Mouse (Mus musculus) gastrocnemius, adult 18-20 months (tissue): ENCODE measurements around the gene Dner. TPM values are rescaled to one million over a fixed set of nuclear protein-coding genes. Genes with fewer than 3 reads are reported as not detected.

ENCODE experiments used
- DNase-seq: peaks from one replicate; pipeline ENCODE4 v3.0.0; 2021; ENCODE audit warnings: low spot score
- total RNA-seq, 2 experiments: library from RNA; stranded (reverse); gene quantifications; 2 replicates each; pipeline ENCODE4 v1.2.3; 2021

Gene Dner
- total RNA-seq, 2 experiments from 2014 or later = 0.07 TPM; not detected in 1

DNA sequence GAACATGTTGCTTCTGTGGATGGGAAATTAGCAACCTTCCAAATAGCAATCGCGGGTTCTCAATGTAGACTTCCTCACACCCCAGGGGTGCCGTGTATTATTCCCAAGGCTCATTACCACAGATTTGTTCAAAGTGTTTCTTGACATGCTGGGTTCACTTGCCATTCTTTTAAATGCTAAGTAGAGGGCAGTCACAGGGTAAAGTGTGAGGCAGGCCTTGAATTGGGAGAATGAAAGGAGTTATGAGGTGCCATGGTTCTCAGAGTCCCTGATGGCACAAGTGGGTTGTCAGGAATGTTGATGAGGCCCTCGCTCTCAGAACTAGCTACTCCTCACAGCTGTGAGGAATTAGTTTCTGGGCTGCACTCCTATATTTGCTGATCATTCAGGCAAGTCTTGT is 160.0 kb downstream of the Dner start:
- DNase-seq = no peak

DNA sequence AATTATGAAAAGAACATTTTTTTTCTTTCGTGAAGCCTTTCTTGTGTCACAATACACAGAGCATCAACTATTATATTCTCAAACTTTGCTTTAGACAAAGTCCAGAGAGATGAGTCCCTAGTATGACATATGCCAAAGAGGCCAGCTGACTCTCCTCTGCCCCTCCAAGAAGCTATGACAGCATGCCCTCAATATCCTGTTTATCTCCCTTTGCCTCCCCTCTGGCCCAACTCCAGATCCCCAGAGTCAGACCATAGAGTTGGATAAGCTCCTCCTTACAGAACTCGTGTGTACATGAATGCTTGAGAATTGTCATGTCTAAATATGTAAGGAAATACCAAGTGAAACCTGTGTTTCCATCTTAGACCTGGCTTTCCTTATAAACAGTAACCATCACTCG is 170.5 kb downstream of the Dner start:
- DNase-seq = no peak

DNA sequence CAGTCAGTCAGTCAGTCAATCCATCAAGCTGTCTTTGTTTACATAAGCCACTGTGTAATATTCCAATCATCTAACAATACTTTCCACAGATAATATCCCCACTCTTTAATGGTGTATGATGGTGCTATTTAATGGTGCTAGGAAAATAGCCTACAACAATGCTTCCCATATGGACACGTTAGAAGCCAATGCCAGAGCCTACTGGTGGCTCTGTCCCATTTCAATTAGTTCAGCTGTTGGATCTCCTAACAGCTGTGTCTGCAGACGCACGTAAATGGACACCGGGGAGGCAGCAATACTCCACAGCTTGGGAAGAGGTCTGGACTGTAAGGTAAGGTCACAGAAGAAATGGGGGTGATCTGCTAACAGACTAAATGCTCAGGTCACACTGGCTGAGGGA is 171.6 kb downstream of the Dner start:
- no peak for DNase-seq

DNA sequence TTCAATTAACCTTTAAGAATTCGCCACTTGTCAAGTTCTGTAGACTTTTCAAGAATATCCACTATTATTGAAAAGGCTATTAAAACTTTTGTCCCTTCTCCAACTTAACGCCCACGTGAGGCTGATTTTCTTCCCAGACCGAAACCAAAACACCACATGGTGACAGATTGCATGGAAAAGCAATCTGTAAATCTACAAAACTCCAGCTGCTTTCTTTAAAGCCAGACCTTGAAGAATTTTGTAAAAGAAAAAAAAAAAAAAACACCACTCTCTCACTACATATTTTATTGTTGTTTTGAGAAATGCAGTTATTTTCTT is 173.1 kb downstream of the Dner start:
- DNase-seq = no peak

DNA sequence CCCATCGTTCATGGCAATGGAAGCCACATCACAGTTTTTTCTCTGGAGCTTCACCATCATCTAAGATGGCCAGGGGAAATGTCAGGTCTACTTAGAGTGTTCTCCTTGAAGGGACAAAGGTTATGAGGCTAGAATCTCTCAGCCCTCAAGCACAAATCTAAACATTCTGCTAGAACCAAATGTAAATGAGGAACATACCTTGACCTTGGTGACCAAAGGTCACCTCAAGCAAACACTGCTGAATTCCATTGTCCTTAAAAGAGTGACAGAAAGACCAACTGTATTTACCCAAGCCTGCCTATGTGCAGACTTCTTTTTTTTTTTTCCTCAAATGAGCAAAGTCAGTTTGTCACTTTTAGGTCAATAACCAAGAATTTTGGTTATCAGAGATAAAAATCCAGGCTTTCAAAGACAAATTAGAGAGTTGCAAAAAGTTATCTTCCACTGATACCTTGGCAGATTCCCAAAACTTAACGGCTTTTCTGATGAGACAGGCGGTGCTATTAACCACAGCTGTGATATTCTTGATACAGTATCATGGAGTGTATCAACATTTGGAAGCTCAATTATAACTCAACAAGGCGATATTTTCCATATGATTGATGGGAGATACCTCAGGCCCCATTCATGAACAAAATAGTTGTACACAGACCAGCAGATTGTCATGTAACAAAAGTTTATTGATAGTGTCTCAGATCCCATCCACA is 173.6 kb downstream of the Dner start:
- no peak for DNase-seq

DNA sequence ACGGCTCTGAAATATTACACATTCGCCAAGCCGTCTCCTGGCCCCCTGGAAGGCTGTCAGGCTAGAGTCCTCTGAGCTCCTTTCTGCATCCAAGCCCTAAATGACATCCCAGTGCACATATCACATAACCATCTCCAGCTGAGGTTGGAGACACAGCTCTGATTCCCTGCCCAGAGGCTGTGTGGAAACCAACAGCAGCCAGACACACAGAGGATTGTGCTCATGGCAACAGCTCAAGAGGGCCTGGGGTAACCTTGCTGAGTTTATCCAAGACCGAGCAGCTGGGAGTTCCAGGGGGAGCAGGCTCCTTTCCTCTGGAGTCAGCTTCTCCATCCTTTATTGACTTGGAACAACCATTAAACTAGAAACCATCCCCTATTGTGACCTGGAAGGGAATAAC is 177.7 kb downstream of the Dner start:
- DNase-seq = peak; percentile 63

DNA sequence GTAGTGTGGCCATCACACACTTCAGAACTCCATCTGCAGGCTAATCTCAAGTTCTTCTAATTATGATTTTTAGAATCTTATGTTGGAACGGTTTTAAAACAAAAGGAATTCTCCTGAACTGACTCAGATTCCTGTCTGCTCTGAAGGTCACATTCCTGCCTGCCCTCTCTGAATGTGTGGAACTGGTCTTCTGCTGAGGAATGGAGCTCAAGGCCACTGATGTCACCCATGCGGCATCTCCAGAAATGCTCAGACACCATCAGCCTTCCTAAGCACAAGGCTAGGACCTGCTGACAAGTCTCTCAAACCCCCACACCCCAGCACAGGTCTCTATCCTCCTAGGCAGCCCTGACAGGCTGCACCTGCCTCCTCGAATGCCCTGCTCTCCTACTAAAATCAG is 182.8 kb downstream of the Dner start:
- no peak for DNase-seq

DNA sequence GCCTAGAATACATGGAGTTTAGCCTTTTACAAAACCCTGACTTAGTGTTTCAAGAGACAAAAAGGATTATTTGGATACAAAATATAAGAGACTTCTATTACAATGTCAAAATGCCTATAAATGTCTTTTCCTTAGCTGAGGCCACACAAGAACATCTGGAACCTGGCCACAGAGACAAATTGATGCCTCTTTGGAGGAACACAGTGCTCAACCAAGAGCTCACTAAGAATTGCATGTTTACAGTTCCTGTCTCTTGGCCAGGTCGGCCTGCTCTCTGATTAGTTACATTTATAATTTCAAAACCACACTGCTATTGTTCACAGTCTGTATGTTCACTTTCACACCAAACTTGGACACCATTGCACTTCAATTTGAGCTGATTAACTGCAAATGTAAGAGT is 187.5 kb downstream of the Dner start:
- no peak for DNase-seq

DNA sequence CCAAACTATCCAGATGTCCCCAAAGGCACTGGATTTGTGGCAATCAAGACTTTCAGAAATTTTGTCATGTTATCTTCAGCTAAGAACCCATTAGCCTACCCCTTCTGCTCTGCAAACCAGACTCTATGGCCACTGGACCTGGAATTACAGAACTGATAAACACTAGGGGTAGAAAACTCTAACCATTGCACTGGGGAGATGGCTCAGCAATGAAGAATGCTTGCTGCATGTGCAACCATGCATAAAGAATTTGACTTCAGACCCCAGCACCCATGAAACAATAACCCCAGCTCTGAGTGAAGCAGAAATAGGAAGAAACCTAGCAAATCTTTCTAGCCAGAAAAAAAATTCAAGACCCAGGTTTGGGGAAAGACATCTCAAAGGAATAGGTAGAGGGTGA is 188.5 kb downstream of the Dner start:
- no peak for DNase-seq

DNA sequence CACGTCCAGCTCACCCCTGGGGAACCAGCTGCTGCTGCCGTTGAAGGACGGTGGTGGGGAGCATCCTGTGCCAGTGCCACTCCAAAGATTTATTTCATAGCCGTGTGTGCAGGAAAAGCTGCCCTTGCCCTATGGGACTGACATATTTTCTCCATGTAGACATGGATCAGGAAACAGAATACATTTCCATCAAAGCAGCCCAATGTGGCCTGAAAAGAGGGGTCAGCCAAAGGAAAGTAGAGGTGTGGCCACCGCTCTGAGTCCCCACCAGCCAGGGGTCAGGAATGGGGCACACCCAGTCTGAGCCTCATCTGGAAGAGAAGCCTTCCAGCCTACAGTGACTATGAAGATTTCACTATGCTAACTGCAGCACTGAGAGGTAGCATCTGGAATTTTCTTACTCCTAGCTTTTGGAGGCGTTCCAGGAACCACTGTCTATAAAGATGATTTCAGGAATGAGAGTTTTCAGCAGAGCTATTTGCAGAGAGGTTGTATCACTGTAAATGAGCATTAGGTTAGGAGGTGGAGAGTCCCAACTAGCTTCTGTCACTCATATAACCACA is 189.0 kb downstream of the Dner start:
- DNase-seq = peak; percentile 22

DNA sequence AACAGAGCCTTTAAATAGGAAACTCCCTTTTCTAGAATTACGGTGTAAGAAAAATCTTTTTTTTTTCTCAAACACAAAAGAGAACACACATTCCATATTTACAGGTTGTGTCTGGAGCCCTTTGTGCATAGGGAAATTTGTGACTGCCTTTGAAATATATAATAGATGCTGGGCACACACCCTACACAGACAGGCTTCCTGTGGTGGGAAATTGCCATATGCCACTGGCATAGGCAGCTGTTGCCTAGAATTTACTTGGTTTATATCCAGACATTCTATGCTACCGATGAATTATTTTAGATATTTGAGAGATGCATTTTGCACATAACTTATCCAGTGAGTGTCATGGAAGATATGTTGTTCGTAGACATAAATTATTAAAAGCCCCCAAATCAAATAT is 195.3 kb downstream of the Dner start:
- DNase-seq = no peak

DNA sequence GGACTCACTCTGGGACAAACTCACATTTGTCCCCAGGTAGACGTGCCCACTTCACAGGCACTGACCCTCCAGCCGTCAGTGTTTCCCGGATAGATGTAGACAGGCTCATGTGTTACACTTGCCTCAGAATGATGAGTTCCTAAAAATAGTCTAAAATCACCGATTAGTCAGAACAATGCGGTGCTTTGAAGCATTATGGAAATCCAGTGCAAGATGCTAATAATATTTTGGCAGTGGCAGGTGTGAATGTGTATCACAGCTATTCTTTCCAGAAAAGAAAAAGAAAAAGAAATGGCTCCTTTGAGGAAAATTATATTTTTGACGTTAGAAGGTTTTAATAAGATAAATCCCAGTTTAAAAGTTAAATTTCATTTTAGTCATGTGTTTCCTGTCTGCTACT is 204.3 kb downstream of the Dner start:
- no peak for DNase-seq

DNA sequence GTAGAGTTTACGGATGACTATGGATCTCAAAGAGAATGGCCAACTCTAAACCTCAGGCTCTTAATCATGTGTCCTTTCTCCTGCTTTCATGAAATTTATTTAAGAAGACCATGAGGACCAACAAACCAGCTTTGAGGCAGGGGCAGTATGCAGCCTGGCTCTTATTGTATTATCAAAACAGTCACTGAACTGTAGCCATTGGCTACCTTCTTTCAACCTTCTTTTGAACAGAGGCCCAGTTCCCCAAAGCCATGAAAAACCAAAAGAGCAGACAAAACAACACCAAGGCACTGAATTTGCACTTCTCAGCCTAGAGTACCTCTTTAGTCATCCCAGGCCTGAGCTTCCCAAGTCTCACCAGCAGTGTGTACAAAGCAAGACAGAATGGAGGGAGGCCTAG is 207.5 kb downstream of the Dner start:
- DNase-seq = no peak

DNA sequence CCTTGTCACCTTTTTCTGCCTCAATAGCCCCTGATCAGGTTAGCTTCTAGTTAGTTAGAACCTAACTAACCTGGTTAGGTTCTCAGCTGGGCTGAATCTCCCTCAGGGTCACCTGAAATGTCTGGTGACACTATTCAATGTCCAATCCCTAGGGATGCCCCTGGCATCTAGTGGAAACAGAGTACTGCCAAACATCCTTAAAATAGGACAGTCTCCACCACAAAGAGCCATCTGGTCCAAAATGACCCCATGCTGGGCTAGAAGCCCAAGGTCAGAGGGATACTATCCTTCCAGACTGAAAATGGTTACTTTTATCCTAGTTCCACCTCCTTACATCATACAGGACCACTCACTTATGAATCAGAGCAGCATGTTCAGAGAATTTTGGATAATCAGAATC is 211.0 kb downstream of the Dner start:
- no peak for DNase-seq

DNA sequence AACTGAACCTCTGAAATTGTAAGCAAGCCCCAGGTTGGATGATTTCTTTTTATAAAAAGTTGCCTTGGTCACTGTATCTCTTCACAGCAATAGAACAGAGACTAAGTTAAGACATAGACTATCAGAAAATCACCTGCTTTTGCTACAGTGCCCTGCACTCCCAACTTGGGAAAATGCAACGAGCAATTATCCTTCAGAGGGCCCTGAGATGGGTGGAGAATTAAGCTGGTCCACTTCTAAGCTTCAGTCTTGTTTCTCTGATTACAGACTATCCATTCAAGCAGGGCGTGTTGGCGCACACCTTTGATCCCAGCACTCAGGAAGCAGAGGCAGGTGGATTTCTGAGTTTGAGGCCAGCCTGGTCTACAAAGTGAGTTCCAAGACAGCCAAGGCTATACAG is 211.4 kb downstream of the Dner start:
- DNase-seq = no peak

DNA sequence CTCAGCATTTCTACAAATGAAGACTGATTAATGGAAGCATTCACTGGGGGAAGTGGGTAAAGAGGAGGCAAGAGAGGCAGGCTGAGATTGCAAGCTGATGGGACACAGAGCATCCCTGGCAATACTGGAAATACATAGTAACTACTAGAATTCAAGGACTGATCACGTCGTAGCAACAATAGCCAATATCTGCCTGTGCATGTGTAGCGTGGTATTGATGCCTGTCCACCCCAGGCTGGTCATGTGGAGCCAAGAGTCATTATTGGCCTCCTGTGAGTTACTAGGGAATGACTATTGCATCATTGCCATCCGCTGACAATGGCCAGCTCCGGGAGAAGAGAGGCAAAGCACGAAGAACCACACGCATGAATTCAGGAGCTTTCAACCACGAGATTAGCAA is 216.0 kb downstream of the Dner start:
- no peak for DNase-seq

DNA sequence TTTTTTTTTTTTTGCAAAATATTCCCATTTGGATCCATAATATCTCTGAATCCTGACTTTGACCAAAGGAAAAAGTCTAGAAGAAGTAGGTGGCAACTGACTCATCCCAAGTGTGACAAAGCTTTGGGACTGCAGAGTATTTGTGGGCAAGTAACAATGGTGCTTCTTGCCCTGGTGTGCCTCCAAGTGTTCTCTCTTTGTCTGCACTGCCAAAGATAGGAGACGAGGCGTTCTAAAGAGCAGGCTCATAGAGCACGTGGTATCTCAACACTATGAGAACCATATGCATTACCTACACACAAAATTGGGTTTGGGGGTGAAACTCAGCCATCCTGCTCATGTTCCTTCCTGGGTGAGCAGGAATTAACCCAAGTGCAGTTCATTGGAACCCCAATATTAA is 221.7 kb downstream of the Dner start:
- no peak for DNase-seq

DNA sequence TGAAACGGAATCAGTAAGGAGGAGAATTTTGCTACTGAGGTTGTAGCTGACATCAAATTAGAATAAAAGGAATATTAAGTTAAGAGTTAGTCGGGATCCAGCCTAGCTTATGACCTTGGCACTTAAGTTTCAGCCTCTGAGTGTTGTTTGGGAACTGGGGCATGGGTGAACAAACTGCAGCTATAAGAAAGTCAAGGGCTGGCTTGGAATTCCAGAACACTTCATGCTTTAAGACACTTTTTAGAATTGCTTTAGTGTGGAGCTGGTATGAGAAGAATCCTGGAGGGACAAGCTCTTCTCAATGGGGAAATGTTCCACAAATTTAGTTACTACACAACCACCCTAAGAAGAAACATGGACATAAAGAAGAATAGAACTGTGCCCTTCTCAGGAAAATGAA is 223.8 kb downstream of the Dner start:
- DNase-seq = no peak

DNA sequence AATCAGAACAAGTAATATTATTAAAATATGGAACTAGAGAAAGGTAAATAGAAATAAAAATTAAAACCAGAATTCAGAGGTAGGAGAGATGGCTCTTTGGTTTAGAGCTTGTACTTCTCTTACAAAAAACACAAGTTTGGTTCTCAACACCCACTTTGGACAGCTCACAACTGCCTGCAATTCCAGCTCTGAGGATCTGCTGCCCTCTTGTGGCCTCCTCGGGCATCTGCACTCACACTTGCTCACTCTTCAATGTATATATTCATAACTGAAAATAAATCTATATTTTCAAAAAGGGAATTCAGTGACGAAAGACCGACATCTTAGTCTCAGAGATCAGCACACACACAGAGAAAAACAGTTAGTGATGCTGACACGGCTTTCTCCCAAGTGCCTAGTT is 225.7 kb downstream of the Dner start:
- DNase-seq = no peak

DNA sequence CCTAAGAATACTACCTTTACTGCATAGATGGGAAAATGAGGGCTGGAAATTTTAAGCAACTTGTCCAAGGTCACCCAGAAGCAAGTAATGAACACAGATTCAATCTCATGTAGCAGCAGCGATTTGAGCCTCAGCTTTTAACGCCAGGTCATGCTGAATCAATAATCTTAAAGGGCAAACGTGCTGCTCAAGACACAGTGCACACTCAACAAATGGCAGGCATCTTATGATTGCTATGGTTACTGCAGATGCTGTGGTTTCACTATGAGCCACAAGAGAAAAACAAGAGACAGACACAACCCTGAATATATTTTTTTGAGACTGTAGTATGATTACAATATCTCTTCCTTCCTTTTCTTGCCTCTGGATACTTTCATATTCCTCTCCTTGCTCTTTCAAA is 228.4 kb downstream of the Dner start:
- no peak for DNase-seq

DNA sequence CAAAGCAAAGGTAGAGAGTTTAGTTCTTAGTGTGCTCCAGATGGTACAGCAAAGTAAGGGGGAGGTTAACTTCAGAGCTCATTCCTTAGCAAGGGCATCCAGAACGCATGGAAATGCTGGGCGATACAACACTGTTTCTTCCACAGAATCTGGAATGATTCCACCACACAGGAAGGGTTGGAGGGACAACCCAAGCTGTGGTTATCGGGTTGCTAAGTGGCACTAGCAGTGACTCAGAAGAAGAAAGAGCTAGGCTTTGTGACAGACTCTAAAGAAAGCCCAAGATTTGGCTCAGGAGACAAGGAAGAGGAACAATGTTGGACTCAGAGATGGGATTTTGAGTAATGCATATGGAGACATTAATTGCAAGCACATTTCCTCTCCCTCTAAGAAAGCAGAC is 231.3 kb downstream of the Dner start:
- DNase-seq = no peak

DNA sequence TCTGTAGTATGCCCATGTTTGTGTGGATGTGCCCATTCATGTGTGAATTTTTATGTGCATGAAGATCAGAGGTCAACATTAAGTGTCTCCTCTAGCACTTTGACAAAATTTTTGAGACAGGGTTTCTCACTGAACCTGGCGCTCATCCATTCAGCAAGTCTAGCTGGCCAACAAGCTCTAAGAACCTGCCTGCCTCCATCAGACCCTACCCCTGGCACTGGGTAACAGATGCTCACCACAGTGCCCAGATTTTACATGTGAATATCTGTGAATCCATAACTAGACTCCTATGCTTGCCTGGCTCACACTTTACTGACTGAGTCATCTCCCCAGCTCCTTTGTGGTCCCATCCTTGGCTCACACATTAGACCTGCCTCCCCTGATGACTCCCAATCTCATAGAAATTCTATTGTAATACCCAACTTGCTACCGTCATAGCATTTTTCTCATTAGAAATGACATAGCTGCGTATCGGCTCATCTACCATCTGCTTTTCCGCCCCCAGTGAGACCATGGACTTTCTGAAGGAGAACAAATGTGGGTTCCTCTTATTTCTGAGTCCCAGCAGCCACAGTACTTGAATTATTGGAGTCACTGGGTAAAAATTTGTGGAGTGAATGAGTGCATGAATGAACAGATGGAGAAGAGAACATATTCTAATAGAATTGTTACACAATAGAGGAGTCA is 231.9 kb downstream of the Dner start:
- no peak for DNase-seq

DNA sequence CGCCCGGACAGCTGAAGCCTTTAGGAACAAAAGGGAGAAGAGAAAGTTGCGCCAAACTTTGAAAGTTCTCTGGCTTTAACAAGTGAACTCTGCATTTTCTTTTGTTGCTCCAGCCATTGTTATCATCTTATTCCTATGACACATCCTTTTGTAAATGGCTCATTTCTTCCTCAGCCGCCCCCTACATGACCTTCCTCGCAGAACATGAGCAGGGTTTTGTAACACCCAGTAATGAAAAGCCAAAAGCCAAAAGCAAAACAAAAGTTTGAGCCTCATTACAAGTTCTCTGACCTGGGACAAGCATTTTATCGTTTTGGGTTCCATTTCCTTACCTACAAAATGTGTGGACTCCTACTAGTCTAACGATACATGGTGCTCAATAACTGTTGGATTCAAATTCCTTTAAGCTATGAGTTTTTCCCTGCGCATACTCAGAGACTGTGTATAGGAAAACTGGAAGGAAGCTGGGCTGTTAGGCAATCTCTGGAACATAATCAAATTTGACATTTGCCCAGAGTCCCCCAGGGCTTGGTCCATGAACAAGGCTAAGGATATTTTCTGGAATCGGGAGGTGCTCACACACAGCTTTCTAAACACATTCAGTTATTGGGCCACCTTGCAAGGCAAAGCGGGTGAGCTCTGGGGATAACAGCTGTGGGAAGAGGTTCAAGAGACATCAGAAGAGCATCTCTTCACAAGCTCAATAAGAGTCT is 246.3 kb downstream of the Dner start:
- DNase-seq = peak; percentile 74
